Mouse (Mus musculus) spleen, adult 10 weeks (tissue): ENCODE data around the gene Cyp4f13. TPM values are rescaled to one million over a fixed set of nuclear protein-coding genes. Genes with fewer than 3 reads are reported as not detected.

ENCODE experiments used
- polyA plus RNA-seq: library from polyadenylated mRNA; stranded (reverse); fragments of 350-450 nt; fragmentation: Illumina TruSeq; extraction: RNeasy Lipid Tissue Mini Kit (QIAGEN cat#74804); gene quantifications from one replicate; pipeline ENCODE4 v1.2.3, GENCODE M21; 2015; ENCODE audit warnings: low replicate concordance; ENCODE audit not compliant: insufficient read depth

Gene Cyp4f13
- 40.5 TPM for polyA plus RNA-seq

GRCm38 (mm10) chr17:32947215-32947914 lies at the start of gene Cyp4f13:
Gene Cyp4f13, minus strand, starts transcription at chr17:32947402.

GRCm38 (mm10) chr17:32992699-32993474 lies 45.7 kb upstream of the Cyp4f13 start, which contains the start of gene Zfp952:
Gene Zfp952, plus strand, starts transcription at chr17:32993129.

GRCm38 (mm10) chr17:32965623-32966290 lies 18.6 kb upstream of the Cyp4f13 start, which contains the start of gene Zfp472:
Gene Zfp472, plus strand, starts transcription at chr17:32965814.

GRCm38 (mm10) chr17:32917131-32917530 lies 30.1 kb downstream of the Cyp4f13 start, which contains the start of gene Cyp4f14:
Gene Cyp4f14, minus strand, starts transcription at chr17:32917342.

GRCm38 (mm10) chr17:32891239-32892180 lies 55.7 kb downstream of the Cyp4f13 start, which contains the start of gene Zfp870:
Gene Zfp870, minus strand, starts transcription at chr17:32891642.

Other genes with a start within 250 kb of the Cyp4f13 start
- gene Zfp871, start 159.1 kb downstream of the Cyp4f13 start, polyA plus RNA-seq = 82.0 TPM
- 1.0 TPM for gene Zfp811, start 137.5 kb downstream of the Cyp4f13 start, polyA plus RNA-seq
- gene Zfp799, start 117.1 kb downstream of the Cyp4f13 start, polyA plus RNA-seq = 11.3 TPM
- gene Zfp870, start 55.8 kb downstream of the Cyp4f13 start, polyA plus RNA-seq = 13.0 TPM
- not detected for gene Cyp4f14, start 30.1 kb downstream of the Cyp4f13 start, polyA plus RNA-seq
- 28.0 TPM for gene Zfp472, start 18.4 kb upstream of the Cyp4f13 start, polyA plus RNA-seq
- 36.4 TPM for gene Zfp952, start 45.7 kb upstream of the Cyp4f13 start, polyA plus RNA-seq
- 7.5 TPM for gene Zfp763, start 86.0 kb upstream of the Cyp4f13 start, polyA plus RNA-seq
- not detected for gene 4921501E09Rik, start 120.7 kb upstream of the Cyp4f13 start, polyA plus RNA-seq
- 8.2 TPM for gene Zfp563, start 141.9 kb upstream of the Cyp4f13 start, polyA plus RNA-seq
- not detected for gene Morc2b, start 192.3 kb upstream of the Cyp4f13 start, polyA plus RNA-seq
- gene Olfr55, start 221.0 kb upstream of the Cyp4f13 start, polyA plus RNA-seq = not detected
- gene Olfr239, start 243.9 kb upstream of the Cyp4f13 start, polyA plus RNA-seq = not detected